Mouse (Mus musculus): ENCODE results near the gene Tmem179b. TPM values are rescaled to one million over a fixed set of nuclear protein-coding genes. Genes with fewer than 3 reads are reported as not detected.

Tmem179b gene
- total and polyA plus RNA-seq, 2 experiments from 2014 or later, result 46.7 to 83.7 TPM

DNA sequence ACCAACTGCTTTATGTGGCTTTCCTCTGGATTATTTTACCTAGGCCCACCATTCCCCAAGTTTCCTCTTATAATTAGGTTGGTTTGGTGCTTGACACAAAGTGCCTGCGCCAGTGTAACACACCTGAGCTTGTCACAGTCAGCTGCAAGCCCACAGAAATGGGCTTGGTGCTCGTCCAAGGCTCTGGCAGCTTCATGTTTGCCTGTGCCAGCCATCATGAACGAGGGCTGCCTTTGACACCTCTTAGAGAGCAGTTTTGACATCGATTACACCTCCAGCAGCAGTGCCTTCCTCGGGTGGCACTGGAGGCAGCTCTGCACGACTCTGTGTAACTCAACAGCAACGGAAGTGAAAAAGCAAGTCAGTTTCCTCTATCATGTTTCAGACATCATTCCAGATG, 15.9 kb upstream of the Tmem179b start:
- no peak for DNase-seq (ENCODE audit: low spot score)
- WGBS, result 74% methylated on average over 7 of the region's 7 CpGs
- no peaks in the 10 kb centered on the region; the same call in 1 of the 2 replicates for H3K4me1 ChIP-seq (ENCODE audit: control insufficient read depth, insufficient read depth)
- H3K9ac ChIP-seq (replicated peaks; ENCODE audit: low read depth, low read length), result no peak overlapping the region
- no peak overlapping the region for H3K27ac ChIP-seq (ENCODE audit: low read depth)
- no peak for ATAC-seq (ENCODE audit: insufficient read depth, low read depth)
- no peaks in the 10 kb centered on the region for H3K27me3 ChIP-seq (ENCODE audit: control insufficient read depth, insufficient read depth, low read length)
- H3K9me3 ChIP-seq (replicated peaks; ENCODE audit: control insufficient read depth, low read length), result no peaks in the 10 kb centered on the region
- peaks cover 29% of the 10 kb centered on the region for H3K36me3 ChIP-seq (replicated peaks; ENCODE audit: control insufficient read depth, insufficient read depth, low read length)
- TF ChIP-seq CTCF (IDR thresholded peaks at IDR 0.05; ENCODE audit: low read depth) (no peak), EP300 (IDR thresholded peaks at IDR 0.05; ENCODE audit: low read depth) (no peak)
- no peak overlapping the region for H3K4me3 ChIP-seq (ENCODE audit: low read depth, low read length)
- no peak overlapping the region for H3K4me2 ChIP-seq (ENCODE audit: low read depth, low read length)

DNA sequence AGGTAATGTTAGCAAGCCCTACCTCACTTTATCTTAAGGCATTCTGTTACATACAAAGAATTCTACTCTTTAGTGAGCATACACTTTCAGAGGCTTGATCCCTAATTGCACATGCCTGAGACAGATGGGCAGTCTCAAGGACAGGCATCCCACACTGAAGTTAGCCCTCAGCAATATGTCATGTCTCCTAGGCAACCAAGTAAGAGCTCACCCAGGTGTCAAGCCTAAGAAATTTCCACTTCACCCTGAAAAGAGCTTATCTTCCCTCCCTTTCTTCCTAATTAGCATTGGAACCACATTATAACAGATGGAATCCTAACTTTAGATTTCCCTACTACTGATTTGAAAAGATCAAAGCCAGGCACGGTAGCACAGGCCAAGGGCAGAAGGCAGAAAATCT, 14.9 kb upstream of the Tmem179b start:
- no peaks in the 10 kb centered on the region for H3K27me3 ChIP-seq (ENCODE audit: control insufficient read depth, insufficient read depth, low read length)
- DNase-seq (ENCODE audit: low spot score), result no peak
- WGBS, result 52% methylated on average over 1 of the region's 1 CpGs
- peaks cover 19% of the 10 kb centered on the region for H3K36me3 ChIP-seq (replicated peaks; ENCODE audit: control insufficient read depth, insufficient read depth, low read length)
- TF ChIP-seq EP300 (IDR thresholded peaks at IDR 0.05; ENCODE audit: low read depth) (no peak), CTCF (IDR thresholded peaks at IDR 0.05; ENCODE audit: low read depth) (no peak)
- no peaks in the 10 kb centered on the region for H3K9me3 ChIP-seq (replicated peaks; ENCODE audit: control insufficient read depth, low read length)
- no peaks in the 10 kb centered on the region; the same call in 1 of the 2 replicates for H3K4me1 ChIP-seq (ENCODE audit: control insufficient read depth, insufficient read depth)
- no peak overlapping the region for H3K27ac ChIP-seq (ENCODE audit: low read depth)
- ATAC-seq (ENCODE audit: insufficient read depth, low read depth), result no peak
- no peak overlapping the region for H3K4me2 ChIP-seq (ENCODE audit: low read depth, low read length)
- no peak overlapping the region for H3K4me3 ChIP-seq (ENCODE audit: low read depth, low read length)
- no peak overlapping the region for H3K9ac ChIP-seq (replicated peaks; ENCODE audit: low read depth, low read length)

DNA sequence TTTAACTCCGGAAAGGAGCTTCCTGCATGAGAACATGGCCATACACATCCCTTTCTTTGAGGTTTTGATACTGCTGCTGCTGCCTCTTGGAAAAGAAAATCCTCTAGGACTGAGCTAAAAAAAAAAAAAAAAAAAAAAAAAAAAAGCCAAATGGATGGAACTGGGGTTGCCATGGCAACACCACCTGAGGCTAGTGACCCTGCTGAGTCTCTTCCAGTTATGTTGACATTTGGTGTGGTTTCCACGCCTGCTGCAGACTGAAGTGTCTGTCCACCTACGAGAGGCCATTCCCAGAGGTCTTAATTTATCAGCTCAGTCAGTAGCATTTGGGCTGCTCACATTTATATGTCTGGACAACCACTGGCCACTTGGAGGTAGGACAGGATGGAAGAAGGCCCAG, 14.3 kb upstream of the Tmem179b start:
- Histone ChIP-seq H3K27me3 (ENCODE audit: control insufficient read depth, insufficient read depth, low read length) (no peaks in the 10 kb centered on the region), H3K27ac (ENCODE audit: low read depth) (no peak overlapping the region), H3K9me3 (replicated peaks; ENCODE audit: control insufficient read depth, low read length) (no peaks in the 10 kb centered on the region), H3K36me3 (replicated peaks; ENCODE audit: control insufficient read depth, insufficient read depth, low read length) (peaks cover 17% of the 10 kb centered on the region), H3K4me2 (ENCODE audit: low read depth, low read length) (no peak overlapping the region), H3K9ac (replicated peaks; ENCODE audit: low read depth, low read length) (no peak overlapping the region), H3K4me1 (ENCODE audit: control insufficient read depth, insufficient read depth) (no peaks in the 10 kb centered on the region; the same call in 1 of the 2 replicates), H3K4me3 (ENCODE audit: low read depth, low read length) (no peak overlapping the region)
- 47% methylated on average over 3 of the region's 3 CpGs for WGBS
- ATAC-seq (ENCODE audit: insufficient read depth, low read depth), result no peak
- no peak for DNase-seq (ENCODE audit: low spot score)
- TF ChIP-seq CTCF (IDR thresholded peaks at IDR 0.05; ENCODE audit: low read depth), result no peak
- TF ChIP-seq EP300 (IDR thresholded peaks at IDR 0.05; ENCODE audit: low read depth), result no peak

DNA sequence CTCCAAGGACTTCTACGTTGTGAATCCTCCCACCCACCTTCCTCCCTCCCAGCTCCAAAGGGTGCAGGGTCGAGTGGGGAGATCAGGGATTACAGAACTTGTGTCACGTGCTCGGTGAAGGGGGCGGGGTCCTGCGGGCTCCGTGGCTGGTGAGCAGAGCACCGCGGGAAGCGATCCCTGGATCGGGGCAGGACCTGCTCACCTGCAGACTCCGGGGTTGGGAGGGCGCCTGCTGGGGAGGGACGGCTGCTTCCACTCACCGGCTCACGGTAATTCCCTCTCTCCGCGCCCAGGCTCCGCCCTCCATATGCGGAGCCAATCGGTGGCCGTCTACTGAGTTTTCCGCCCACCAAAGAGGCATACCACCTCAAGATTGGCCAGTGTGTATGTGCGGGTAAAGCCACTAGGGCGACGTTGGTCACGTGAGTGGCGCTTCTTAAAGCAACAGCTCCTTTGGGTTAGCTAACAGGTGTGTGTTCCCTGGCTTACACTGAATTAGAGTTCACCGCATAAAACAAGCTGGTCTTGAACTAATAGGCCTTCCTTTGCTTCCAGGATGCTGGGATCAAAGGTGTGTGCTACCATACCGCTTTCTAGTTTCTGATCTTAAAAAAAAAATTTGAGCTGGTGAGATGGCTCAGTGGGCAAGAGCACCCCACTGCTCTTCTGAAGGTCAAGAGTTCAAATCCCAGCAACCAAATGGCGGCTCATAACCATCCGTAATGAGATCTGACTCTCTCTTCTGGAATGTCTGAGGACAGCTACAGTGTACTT, 11.9 kb upstream of the Tmem179b start, which contains the start of gene Taf6l:
Gene Taf6l (minus strand): TSS at position 410 of the 774 bp plus-strand sequence.
- peak; percentile 36 for TF ChIP-seq CTCF (IDR thresholded peaks at IDR 0.05; ENCODE audit: low read depth)
- no peak for TF ChIP-seq EP300 (IDR thresholded peaks at IDR 0.05; ENCODE audit: low read depth)
- H3K27ac ChIP-seq (ENCODE audit: low read depth), result peak within 1 kb of the TSS; percentile 68
- H3K27me3 ChIP-seq (ENCODE audit: control insufficient read depth, insufficient read depth, low read length), result no peaks in the 10 kb centered on the region
- peak within 1 kb of the TSS; percentile 86 for H3K4me2 ChIP-seq (ENCODE audit: low read depth, low read length)
- H3K9me3 ChIP-seq (replicated peaks; ENCODE audit: control insufficient read depth, low read length), result no peaks in the 10 kb centered on the region
- peak; percentile 99 for ATAC-seq (ENCODE audit: insufficient read depth, low read depth)
- peak; percentile 95 for DNase-seq (ENCODE audit: low spot score)
- peak within 1 kb of the TSS; percentile 67 for H3K9ac ChIP-seq (replicated peaks; ENCODE audit: low read depth, low read length)
- H3K4me1 ChIP-seq (ENCODE audit: control insufficient read depth, insufficient read depth), result no peaks in the 10 kb centered on the region; the same call in 1 of the 2 replicates
- H3K4me3 ChIP-seq (ENCODE audit: low read depth, low read length), result peak within 1 kb of the TSS; percentile 85
- 1% methylated on average over 32 of the region's 32 CpGs for WGBS
- peaks cover 26% of the 10 kb centered on the region for H3K36me3 ChIP-seq (replicated peaks; ENCODE audit: control insufficient read depth, insufficient read depth, low read length)

DNA sequence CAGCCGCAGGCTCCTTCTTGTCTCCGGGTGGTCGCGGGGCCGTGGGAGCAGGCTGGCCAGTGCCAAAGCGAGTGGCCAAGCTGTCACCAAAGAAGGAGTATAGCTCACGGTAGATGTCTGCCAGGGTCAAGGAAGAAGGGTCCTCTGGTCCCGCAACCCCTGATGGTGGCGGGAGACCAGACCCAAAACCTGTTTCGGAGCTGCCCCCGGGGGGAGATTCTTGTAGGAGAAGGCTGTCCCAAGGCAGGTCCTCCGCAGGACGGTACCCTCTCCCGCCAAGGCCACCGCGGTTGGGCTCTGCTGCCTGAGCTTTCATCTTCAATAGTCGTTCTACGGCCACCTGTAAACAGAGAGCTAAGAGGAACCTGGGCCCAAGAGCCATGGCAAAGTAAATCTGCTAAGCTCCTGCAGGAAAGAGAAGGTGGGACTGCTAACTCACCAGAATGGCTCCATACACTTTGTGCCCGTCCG, 719 bp upstream of the Tmem179b start:
- H3K4me1 ChIP-seq (ENCODE audit: control insufficient read depth, insufficient read depth), result peaks cover 20% of the 10 kb centered on the region
- peak overlapping the region; percentile 75 for H3K4me3 ChIP-seq (ENCODE audit: low read depth, low read length)
- H3K36me3 ChIP-seq (replicated peaks; ENCODE audit: control insufficient read depth, insufficient read depth, low read length), result peaks cover 15% of the 10 kb centered on the region
- H3K27ac ChIP-seq (ENCODE audit: low read depth), result peak overlapping the region; percentile 98
- H3K9ac ChIP-seq (replicated peaks; ENCODE audit: low read depth, low read length), result peak overlapping the region; percentile 96
- peak overlapping the region; percentile 99 for H3K4me2 ChIP-seq (ENCODE audit: low read depth, low read length)
- WGBS, result 3% methylated on average over 20 of the region's 20 CpGs
- TF ChIP-seq CTCF (IDR thresholded peaks at IDR 0.05; ENCODE audit: low read depth) (no peak), EP300 (IDR thresholded peaks at IDR 0.05; ENCODE audit: low read depth) (no peak)
- H3K9me3 ChIP-seq (replicated peaks; ENCODE audit: control insufficient read depth, low read length), result no peaks in the 10 kb centered on the region
- no peaks in the 10 kb centered on the region for H3K27me3 ChIP-seq (ENCODE audit: control insufficient read depth, insufficient read depth, low read length)
- ATAC-seq (ENCODE audit: insufficient read depth, low read depth) (peak; percentile 0; the same call in 1 of the 2 replicates), DNase-seq (ENCODE audit: low spot score) (no peak)

Data from heart, postnatal 0 days (tissue).